Mouse (Mus musculus): ENCODE measurements around the gene Abca12. TPM values are rescaled to one million over a fixed set of nuclear protein-coding genes. Genes with fewer than 3 reads are reported as not detected.

The Abca12 gene
- polyA plus RNA-seq, 2 experiments, result not detected

DNA sequence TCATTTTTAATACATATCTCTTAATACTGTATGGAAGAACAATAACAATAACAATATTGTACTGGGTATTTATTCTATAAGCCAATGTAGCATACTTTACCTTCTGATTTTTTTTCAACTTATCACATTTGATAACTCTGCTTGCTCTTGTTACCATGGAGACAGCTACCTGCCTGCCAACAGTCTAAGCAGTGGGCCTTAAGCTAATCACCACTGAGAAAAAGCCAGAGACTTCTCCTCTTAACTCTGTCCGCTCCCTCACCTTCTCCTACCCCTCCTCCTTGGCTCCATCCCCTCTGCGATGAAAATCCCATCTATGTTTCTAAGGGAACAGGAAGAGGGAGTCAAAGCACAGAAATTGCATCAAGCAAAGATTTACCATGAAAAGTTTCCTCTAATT lies 118.1 kb downstream of the Abca12 start:
- no peaks in the 10 kb centered on the region for H3K4me1 ChIP-seq (replicated peaks; ENCODE audit: control insufficient read depth in 2 of 2, insufficient read depth in 2 of 2, low read length in 1 of 2)
- no peaks in the 10 kb centered on the region for H3K27me3 ChIP-seq (ENCODE audit: control insufficient read depth, insufficient read depth, low read length)
- H3K9ac ChIP-seq (replicated peaks), result no peak overlapping the region
- 67% methylated on average over 2 of the region's 2 CpGs for WGBS (ENCODE audit: insufficient replicate concordance)
- H3K9me3 ChIP-seq (ENCODE audit: control insufficient read depth, low read length), result no peaks in the 10 kb centered on the region
- DNase-seq (ENCODE audit: low read depth in 3 of 3, low spot score in 3 of 3), result no peak
- H3K4me3 ChIP-seq (ENCODE audit: insufficient read depth in 1 of 2, low read depth in 2 of 2, low read length in 2 of 2), result no peak overlapping the region
- no peak overlapping the region for H3K4me2 ChIP-seq (ENCODE audit: low read depth)
- ATAC-seq (ENCODE audit: insufficient read depth), result no peak
- H3K27ac ChIP-seq, result no peak overlapping the region
- TF ChIP-seq EP300 (IDR thresholded peaks at IDR 0.05; ENCODE audit: low read depth) (no peak), CTCF (IDR thresholded peaks at IDR 0.05; ENCODE audit: low read depth) (no peak)
- no peaks in the 10 kb centered on the region for H3K36me3 ChIP-seq (replicated peaks; ENCODE audit: control insufficient read depth, insufficient read depth, low read depth)

DNA sequence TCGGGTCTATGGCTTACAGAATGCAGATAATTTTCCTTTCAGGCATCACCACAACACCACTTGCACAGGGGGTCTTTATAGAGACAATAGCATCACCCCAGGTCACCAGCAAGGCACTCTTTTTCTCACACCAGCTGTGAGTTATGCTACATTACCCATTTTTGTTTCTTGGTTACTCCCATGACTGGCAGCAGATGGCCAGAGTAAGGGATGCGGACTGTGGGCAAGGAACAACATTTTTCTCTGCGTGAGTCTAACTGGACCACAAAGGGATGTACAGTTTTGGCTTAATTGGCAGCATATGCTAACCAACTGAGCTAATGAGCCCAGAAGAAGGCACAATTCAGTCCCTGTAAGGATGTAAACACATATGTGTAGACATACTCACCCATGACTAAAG lies 122.8 kb downstream of the Abca12 start:
- 61% methylated on average over 3 of the region's 3 CpGs for WGBS (ENCODE audit: insufficient replicate concordance)
- no peak overlapping the region for H3K9ac ChIP-seq (replicated peaks)
- H3K4me3 ChIP-seq (ENCODE audit: insufficient read depth in 1 of 2, low read depth in 2 of 2, low read length in 2 of 2), result no peak overlapping the region
- no peaks in the 10 kb centered on the region for H3K9me3 ChIP-seq (ENCODE audit: control insufficient read depth, low read length)
- H3K4me1 ChIP-seq (replicated peaks; ENCODE audit: control insufficient read depth in 2 of 2, insufficient read depth in 2 of 2, low read length in 1 of 2), result no peaks in the 10 kb centered on the region
- H3K27me3 ChIP-seq (ENCODE audit: control insufficient read depth, insufficient read depth, low read length), result no peaks in the 10 kb centered on the region
- ATAC-seq (ENCODE audit: insufficient read depth) (no peak), DNase-seq (ENCODE audit: low read depth in 3 of 3, low spot score in 3 of 3) (no peak)
- TF ChIP-seq CTCF (IDR thresholded peaks at IDR 0.05; ENCODE audit: low read depth), result no peak
- no peak for TF ChIP-seq EP300 (IDR thresholded peaks at IDR 0.05; ENCODE audit: low read depth)
- no peak overlapping the region for H3K4me2 ChIP-seq (ENCODE audit: low read depth)
- H3K36me3 ChIP-seq (replicated peaks; ENCODE audit: control insufficient read depth, insufficient read depth, low read depth), result no peaks in the 10 kb centered on the region
- H3K27ac ChIP-seq, result no peak overlapping the region

DNA sequence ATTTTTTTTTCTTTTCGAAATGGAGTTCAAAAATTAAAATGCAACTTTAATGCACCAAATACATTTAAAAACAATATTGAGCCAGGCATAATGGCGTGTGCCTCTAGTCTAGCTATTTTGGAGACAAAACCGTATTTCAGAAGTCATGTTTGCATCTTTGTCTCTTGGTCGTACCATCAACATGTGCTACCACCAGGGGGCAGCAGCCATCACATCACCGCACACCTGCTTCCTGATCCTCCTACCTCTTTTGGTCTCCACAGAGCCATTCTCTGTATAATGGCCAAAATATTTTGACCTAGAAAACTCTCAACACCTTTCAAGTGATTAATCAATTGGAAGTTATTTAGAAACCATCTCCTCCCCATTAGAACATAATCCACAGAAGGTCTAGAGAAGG lies 125.2 kb downstream of the Abca12 start:
- DNase-seq (ENCODE audit: low read depth in 3 of 3, low spot score in 3 of 3) (peak in 2 of 3 experiments; percentile 0 to 11), ATAC-seq (ENCODE audit: insufficient read depth) (no peak)
- TF ChIP-seq CTCF (IDR thresholded peaks at IDR 0.05; ENCODE audit: low read depth) (peak; percentile 83), EP300 (IDR thresholded peaks at IDR 0.05; ENCODE audit: low read depth) (no peak)
- H3K4me1 ChIP-seq (replicated peaks; ENCODE audit: control insufficient read depth in 2 of 2, insufficient read depth in 2 of 2, low read length in 1 of 2), result no peaks in the 10 kb centered on the region
- no peak overlapping the region for H3K4me2 ChIP-seq (ENCODE audit: low read depth)
- no peaks in the 10 kb centered on the region for H3K9me3 ChIP-seq (ENCODE audit: control insufficient read depth, low read length)
- H3K4me3 ChIP-seq (ENCODE audit: insufficient read depth in 1 of 2, low read depth in 2 of 2, low read length in 2 of 2), result no peak overlapping the region
- no peaks in the 10 kb centered on the region for H3K27me3 ChIP-seq (ENCODE audit: control insufficient read depth, insufficient read depth, low read length)
- no peak overlapping the region for H3K9ac ChIP-seq (replicated peaks)
- H3K36me3 ChIP-seq (replicated peaks; ENCODE audit: control insufficient read depth, insufficient read depth, low read depth), result no peaks in the 10 kb centered on the region
- 11% methylated on average over 5 of the region's 5 CpGs for WGBS (ENCODE audit: insufficient replicate concordance)
- H3K27ac ChIP-seq, result no peak overlapping the region

DNA sequence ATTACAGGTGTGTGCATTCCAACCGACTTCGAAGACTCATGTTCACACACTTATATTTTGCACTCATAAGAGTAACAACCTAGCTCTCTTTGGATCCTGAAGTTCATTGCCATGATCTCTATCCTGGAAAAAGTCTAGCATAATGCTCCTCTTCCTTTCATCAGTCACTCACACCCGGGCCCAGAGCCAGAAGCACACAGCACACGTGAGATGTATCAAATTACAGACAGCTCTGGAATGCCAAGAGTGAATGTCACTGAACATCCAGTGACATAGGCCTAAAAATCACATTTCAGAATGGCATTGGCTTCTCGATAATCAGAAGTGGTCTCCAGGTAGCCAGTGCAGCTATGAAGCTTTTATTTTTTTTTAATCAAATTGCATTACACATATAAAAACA lies 137.8 kb downstream of the Abca12 start:
- DNase-seq (ENCODE audit: low read depth in 3 of 3, low spot score in 3 of 3) (no peak), ATAC-seq (ENCODE audit: insufficient read depth) (no peak)
- H3K4me3 ChIP-seq (ENCODE audit: insufficient read depth in 1 of 2, low read depth in 2 of 2, low read length in 2 of 2), result no peak overlapping the region
- no peaks in the 10 kb centered on the region for H3K9me3 ChIP-seq (ENCODE audit: control insufficient read depth, low read length)
- H3K4me1 ChIP-seq (replicated peaks; ENCODE audit: control insufficient read depth in 2 of 2, insufficient read depth in 2 of 2, low read length in 1 of 2), result no peaks in the 10 kb centered on the region
- H3K27me3 ChIP-seq (ENCODE audit: control insufficient read depth, insufficient read depth, low read length), result no peaks in the 10 kb centered on the region
- WGBS (ENCODE audit: insufficient replicate concordance), result 53% methylated on average over 5 of the region's 5 CpGs
- no peak overlapping the region for H3K9ac ChIP-seq (replicated peaks)
- H3K4me2 ChIP-seq (ENCODE audit: low read depth), result no peak overlapping the region
- H3K27ac ChIP-seq, result no peak overlapping the region
- TF ChIP-seq EP300 (IDR thresholded peaks at IDR 0.05; ENCODE audit: low read depth) (no peak), CTCF (IDR thresholded peaks at IDR 0.05; ENCODE audit: low read depth) (no peak)
- no peaks in the 10 kb centered on the region for H3K36me3 ChIP-seq (replicated peaks; ENCODE audit: control insufficient read depth, insufficient read depth, low read depth)

DNA sequence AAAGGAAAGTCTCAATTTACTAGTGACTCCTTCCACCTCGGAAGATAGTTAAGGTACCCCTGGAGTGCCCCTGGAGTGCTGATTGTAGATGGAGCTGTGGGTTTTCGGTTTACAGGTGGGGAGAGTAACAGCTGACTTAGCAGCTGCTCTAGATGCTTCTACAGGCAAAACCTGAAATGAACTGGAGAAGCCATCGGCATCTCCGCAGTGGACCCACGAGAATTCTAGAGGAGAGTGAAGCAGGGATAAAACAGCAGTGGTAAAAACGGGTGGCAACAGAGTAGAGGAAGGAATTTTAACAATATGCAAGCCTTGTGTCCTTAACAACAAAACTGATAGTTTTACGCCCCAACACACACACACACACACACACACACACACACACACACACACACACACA lies 142.2 kb downstream of the Abca12 start:
- H3K36me3 ChIP-seq (replicated peaks; ENCODE audit: control insufficient read depth, insufficient read depth, low read depth), result no peaks in the 10 kb centered on the region
- H3K4me1 ChIP-seq (replicated peaks; ENCODE audit: control insufficient read depth in 2 of 2, insufficient read depth in 2 of 2, low read length in 1 of 2), result no peaks in the 10 kb centered on the region
- no peaks in the 10 kb centered on the region for H3K27me3 ChIP-seq (ENCODE audit: control insufficient read depth, insufficient read depth, low read length)
- ATAC-seq (ENCODE audit: insufficient read depth), result no peak
- no peaks in the 10 kb centered on the region for H3K9me3 ChIP-seq (ENCODE audit: control insufficient read depth, low read length)
- 62% methylated on average over 7 of the region's 7 CpGs for WGBS (ENCODE audit: insufficient replicate concordance)
- H3K27ac ChIP-seq, result no peak overlapping the region
- TF ChIP-seq CTCF (IDR thresholded peaks at IDR 0.05; ENCODE audit: low read depth), result no peak
- DNase-seq (ENCODE audit: low read depth in 3 of 3, low spot score in 3 of 3), result no peak
- no peak overlapping the region for H3K4me3 ChIP-seq (ENCODE audit: insufficient read depth in 1 of 2, low read depth in 2 of 2, low read length in 2 of 2)
- no peak overlapping the region for H3K9ac ChIP-seq (replicated peaks)
- no peak overlapping the region for H3K4me2 ChIP-seq (ENCODE audit: low read depth)

Data from liver, embryonic 14.5 days (tissue).